Mouse (Mus musculus) erythroblast, adult 5-6 weeks (primary cell): ENCODE measurements around the gene Gria1. TPM values are rescaled to one million over a fixed set of nuclear protein-coding genes. Genes with fewer than 3 reads are reported as not detected.

Experiments
- ATAC-seq: replicated peaks from 2 replicates; pipeline ENCODE4 v1.8.0; 2016; ENCODE audit warnings: moderate number of reproducible peaks, mild to moderate bottlenecking, moderate TSS enrichment, inconsistent platforms; ENCODE audit not compliant: poor library complexity, low FRiP score, severe bottlenecking
- total RNA-seq, 2 experiments: library from RNA; stranded (forward) in 1 of 2; stranded (reverse) in 1 of 2; fragments of 150-400 nt in 1 of 2; fragments of 200-764, 138-1000 nt in 1 of 2; gene quantifications; 2 replicates each; pipeline versions ENCODE4 v1.2.3 to v1.2.4; 2015 to 2017; ENCODE audit warnings: low replicate concordance in 2 of 2

Gene Gria1
- total RNA-seq, 2 experiments from 2014 or later: not detected

DNA sequence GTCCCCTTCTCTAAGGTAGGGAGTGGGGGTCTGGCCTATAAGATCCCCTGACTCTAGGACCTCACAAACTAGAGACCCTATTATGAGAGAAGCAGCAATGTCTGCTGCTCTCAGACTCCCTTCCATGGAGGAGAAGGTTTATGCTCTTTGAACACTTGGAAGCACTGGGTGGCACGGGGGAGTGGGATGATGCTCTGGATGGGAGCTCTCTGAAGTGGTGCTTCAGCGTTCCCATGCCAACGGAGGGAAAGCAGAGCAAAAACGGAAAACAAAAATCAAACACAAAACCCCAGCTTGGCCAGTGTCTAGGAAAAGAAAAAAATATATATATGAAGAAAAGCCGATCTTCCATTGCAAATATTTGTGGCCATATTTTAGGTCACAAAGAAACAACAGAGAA is 33.0 kb downstream of the Gria1 start:
- no peak for ATAC-seq

- no peak for ATAC-seq
These were observed 40.7 kb downstream of the Gria1 start for GRCm38 (mm10) chr11:57051666-57052562.

- no peak for ATAC-seq
These were observed 51.3 kb downstream of the Gria1 start for GRCm38 (mm10) chr11:57062441-57062840.

DNA sequence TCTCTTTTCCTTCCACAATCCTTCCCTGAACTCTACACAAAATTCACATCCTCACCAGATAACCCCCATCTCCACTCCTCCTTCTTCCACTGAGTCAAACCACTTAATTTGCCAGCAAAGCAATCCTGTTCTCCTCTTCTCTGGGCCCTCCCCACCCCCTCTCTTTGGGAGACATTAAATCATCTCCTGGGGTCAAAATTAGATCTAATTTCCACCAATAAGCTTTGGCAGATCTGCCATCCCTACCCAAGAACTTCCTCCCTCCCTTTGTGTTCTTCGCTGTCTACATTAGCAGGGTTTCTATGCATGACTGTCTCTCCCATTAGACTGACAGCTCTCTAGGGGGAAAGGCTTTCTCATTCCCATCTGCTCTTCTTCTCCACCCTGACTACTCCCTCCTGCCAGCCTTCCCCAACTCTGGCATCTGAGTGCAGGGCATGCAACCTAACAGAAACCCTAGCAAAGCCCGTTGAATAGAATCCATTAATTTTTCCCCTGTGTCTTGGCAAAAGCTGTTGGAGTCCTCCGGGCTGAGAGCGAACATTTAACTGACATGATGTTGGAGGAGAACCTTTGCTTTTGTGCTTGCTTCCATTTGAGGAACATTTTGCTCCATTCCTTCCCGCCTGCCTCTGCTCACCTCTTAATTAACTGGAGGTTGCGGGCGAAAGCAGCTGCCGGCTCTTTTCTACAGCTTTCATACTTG is 59.2 kb downstream of the Gria1 start:
- ATAC-seq: no peak

- no peak for ATAC-seq
These were observed 61.0 kb downstream of the Gria1 start for GRCm38 (mm10) chr11:57072171-57072570.

GRCm38 (mm10) chr11:57079423-57079822 is 68.2 kb downstream of the Gria1 start:
- ATAC-seq: no peak

DNA sequence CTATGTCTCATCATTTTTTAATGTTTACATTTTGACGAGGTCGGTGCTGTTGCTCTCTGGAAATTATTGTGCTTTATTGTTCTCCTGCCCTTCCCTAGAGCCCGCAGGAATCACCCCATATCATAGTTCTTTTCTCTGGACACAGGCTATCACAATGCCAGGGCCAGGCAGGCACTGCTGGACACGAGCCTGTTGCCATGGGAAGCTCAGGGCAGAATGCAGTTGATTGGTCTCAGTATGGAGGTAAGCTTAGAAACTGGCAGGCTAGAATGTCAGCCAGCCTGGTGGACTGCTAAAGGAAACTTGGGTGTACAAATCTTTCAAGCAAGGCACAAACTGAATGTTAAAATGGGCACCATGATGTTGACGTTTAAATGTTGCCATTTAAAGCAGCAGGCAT is 78.3 kb downstream of the Gria1 start:
- no peak for ATAC-seq

DNA sequence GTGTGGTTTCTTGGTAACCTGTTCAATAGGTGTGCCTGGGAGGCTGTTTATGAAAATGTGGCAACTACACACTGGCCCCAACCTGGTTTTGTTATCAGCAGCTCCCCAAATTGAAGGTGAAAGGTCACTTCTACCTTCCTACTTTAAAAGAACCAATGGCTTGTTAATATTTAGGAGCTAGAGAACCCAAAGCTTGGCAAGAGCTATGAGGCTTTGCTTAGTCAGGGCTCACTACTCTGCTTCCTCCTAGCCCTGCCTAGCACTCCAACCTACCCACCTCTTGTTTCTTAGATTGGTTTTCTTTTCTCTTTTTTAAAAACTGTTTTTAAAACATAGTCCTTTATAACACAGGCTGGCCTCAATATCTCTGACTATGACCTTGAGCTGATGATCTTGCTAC is 79.5 kb downstream of the Gria1 start:
- ATAC-seq: no peak

GRCm38 (mm10) chr11:57091276-57091914 is 80.2 kb downstream of the Gria1 start:
- ATAC-seq: no peak

DNA sequence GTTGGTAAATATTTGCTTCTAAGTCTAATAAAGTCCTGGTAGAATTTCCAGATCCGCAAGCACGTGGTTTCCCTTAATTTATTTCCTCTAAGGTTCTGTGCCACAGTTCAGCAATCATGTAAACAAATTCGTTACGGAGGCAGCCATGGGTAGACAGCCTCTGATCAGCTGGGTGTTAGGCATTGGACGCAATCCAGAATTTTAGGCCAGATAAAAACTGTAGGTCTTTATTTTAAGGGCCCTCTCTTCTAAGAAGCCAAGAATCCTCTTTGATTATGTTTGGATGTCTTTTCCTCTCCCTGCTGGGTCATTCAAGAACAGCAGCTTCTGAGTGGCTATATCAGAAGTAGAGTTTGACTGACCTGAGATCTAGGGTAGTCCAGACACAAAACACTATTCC is 89.3 kb downstream of the Gria1 start:
- no peak for ATAC-seq

- no peak for ATAC-seq
These were observed 92.6 kb downstream of the Gria1 start for GRCm38 (mm10) chr11:57103751-57104254.

DNA sequence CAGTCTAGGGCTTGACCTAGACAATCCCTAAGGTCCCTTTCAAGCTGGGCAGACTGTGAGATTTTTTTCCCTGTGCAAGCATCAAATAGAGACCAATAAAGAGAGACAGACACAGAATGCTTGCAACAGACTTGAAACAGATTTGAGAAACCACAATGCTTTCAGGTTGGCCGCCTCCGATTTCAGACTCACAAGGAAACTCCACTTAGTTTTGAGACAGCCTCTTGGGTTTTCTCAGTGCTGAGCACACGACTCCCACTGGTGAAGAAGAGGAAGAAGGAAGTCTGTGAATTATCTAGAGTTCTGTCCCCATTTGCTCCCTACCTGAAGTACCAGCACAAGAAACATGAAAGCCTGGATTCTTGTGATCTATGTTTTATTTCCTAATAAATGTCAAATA is 94.5 kb downstream of the Gria1 start:
- no peak for ATAC-seq

DNA sequence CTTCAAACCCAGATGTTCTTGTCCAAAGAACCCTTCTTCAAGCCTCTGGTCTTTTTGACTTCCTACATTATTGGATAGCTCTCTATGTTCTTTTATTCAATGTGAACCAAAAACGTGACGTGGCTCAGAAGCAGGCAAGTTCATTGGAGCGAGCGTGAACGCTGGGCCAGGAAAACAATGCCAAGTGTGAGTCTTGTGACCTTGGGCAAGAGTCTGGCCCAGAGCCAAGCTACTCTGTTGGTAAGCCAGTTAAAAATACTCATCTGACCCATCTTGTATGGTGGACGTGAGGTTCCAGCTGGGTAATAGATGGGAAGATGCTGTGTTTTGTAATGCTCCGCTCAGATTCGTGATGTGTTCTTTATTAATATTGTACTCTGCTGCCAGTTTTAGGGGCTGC is 101.2 kb downstream of the Gria1 start:
- no peak for ATAC-seq

GRCm38 (mm10) chr11:57114410-57114809 is 103.2 kb downstream of the Gria1 start:
- no peak for ATAC-seq

DNA sequence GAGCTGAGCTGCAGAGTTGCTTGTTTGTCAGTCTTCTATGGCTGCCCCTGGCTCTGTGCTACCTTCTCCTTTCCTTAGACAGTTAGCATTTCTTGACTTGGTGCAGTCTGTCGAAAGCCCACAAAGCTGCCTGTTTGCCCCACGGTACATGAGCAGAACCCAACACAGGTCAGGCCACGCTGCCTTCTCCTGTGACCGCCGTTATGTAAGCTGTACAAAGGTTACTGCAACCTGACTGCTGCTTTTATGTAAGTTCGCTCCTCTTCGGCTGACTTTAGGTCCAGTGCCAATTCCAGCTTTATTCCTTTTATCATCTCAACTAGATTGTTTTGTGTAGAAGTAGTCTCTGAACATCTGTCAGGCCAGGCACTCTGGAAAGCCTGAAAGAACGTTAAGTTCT is 115.9 kb downstream of the Gria1 start:
- ATAC-seq: no peak

- no peak for ATAC-seq
These were observed 129.1 kb downstream of the Gria1 start for GRCm38 (mm10) chr11:57140162-57140780.

DNA sequence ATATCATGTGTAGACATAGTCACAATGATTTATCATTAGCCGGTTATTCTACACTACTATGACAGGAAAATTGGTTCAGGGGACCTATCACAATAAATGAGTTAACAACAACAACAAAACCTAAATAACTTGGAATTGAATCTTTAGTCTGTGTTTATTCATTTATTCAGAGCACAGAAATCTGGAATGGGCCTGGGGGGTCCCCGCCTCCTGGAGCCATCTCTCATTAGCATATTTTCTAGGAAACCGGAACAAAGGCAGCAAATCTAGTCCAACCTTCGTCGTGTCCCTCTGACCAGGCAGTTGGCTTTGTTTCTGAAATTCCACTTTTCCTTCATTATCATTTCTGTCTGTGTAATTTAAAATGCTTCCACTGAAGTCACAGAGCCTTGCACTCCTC is 132.5 kb downstream of the Gria1 start:
- no peak for ATAC-seq

GRCm38 (mm10) chr11:57145192-57145591 is 134.0 kb downstream of the Gria1 start:
- ATAC-seq: no peak

DNA sequence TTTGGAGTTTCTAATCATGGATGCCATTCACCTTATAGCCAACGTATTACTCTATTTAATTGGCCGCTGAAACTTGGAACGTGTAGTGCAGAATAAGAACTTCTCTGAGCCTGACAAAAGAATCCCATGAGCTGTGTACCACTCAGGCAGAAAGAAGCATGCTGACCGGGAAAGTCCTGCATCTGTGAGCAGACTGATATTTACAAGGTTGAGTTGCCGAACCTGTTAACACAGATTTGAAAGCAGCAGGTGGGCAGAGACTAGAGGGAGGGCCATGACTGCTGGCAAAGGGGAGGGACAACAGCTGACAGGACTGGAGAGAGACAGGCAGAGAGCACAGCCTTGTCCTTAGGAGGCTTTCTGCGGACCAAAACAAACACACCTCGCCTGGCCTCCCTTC is 134.5 kb downstream of the Gria1 start:
- ATAC-seq: no peak

- ATAC-seq: no peak
These were observed 140.5 kb downstream of the Gria1 start for GRCm38 (mm10) chr11:57151674-57152073.
